Mouse (Mus musculus): ENCODE results near the gene Pdzk1ip1. TPM values are rescaled to one million over a fixed set of nuclear protein-coding genes. Genes with fewer than 3 reads are reported as not detected.

The Pdzk1ip1 gene
- polyA plus RNA-seq (2012; rRNA removed) = 16.9 and 19.1 TPM in 2 replicates

GRCm38 (mm10) chr4:115088611-115089338 lies at the start of gene Pdzk1ip1:
Gene Pdzk1ip1, plus strand, starts transcription at chr4:115088708.

DNA sequence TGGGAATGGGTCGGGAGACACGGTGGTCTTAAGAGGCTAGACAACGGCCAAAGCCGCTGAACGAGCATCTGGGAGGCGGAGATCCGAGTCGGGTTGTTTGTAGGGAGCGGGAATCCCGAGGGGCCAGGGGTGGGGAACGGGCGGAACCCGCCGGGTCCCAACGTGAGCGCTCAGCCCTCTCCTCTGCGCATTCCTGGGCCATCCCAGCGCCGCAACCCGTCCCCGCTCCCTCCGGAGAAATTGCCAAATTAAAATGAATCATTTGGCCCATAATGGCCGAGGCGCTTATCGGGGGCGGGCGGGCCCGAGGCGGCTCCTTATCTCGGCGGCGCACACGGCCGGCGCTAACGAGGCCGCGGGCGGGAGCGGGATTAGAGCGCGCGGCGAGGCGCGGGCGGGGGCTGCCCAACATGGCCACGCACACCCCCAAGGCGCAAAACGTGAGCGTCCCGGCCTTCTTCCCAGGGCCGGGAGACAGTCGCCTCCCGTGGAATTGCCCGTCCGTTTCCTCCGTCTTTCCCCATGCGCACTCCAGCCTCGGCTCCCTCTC lies 32.1 kb upstream of the Pdzk1ip1 start, which contains the start of gene Tal1:
Gene Tal1 (plus strand): TSS at position 56 of the 550 bp plus-strand sequence.

GRCm38 (mm10) chr4:115133621-115134295 lies 45.2 kb downstream of the Pdzk1ip1 start, which contains the start of gene Cyp4x1:
Gene Cyp4x1, minus strand, starts transcription at chr4:115134281.

Other genes with a start within 250 kb of the Pdzk1ip1 start
- 0.02 TPM in 2 replicates for gene Foxd2, start 179.8 kb upstream of the Pdzk1ip1 start, polyA plus RNA-seq (2012; rRNA removed)
- gene Foxe3, start 162.7 kb upstream of the Pdzk1ip1 start, polyA plus RNA-seq (2012; rRNA removed) = not detected in 2 replicates
- gene Cmpk1, start 101.5 kb upstream of the Pdzk1ip1 start, polyA plus RNA-seq (2012; rRNA removed) = 18.9 and 21.3 TPM in 2 replicates
- gene Stil, start 88.5 kb upstream of the Pdzk1ip1 start, polyA plus RNA-seq (2012; rRNA removed) = 8.1 and 9.8 TPM in 2 replicates
- 61.9 and 80.4 TPM in 2 replicates for gene Tal1, start 32.3 kb upstream of the Pdzk1ip1 start, polyA plus RNA-seq (2012; rRNA removed)
- gene Cyp4x1, start 45.6 kb downstream of the Pdzk1ip1 start, polyA plus RNA-seq (2012; rRNA removed) = 0.05 and 0.07 TPM in 2 replicates
- gene Cyp4a29, start 153.4 kb downstream of the Pdzk1ip1 start, polyA plus RNA-seq (2012; rRNA removed) = not detected in 2 replicates
- not detected in 2 replicates for gene Cyp4a12a, start 210.3 kb downstream of the Pdzk1ip1 start, polyA plus RNA-seq (2012; rRNA removed)

Measured in liver, embryonic 14 days (tissue).